Mouse (Mus musculus): ENCODE measurements around the gene Skap1. TPM values are rescaled to one million over a fixed set of nuclear protein-coding genes. Genes with fewer than 3 reads are reported as not detected.
"Not testable (repeated sequence)": the region's sequence is repeated elsewhere in the genome, so short reads cannot be mapped to it uniquely, and the experiment has no call there.

Gene Skap1
- polyA plus RNA-seq, 1 experiment from 2014 or later = 0.35 TPM

GRCm38 (mm10) chr11:96713210-96714005 lies 249.0 kb downstream of the Skap1 start:
- H3K4me1 ChIP-seq (ENCODE audit: insufficient read depth) = no peaks in the 10 kb centered on the region
- no peak overlapping the region for H3K4me3 ChIP-seq (ENCODE audit: low read depth, low read length)
- no peak for ATAC-seq
- H3K27me3 ChIP-seq (ENCODE audit: insufficient read depth, low read length) = 0 out of 2 replicates have a peak, but pooled peaks cover 2% of the 10 kb centered on the region
- TF ChIP-seq CTCF (IDR thresholded peaks at IDR 0.05; ENCODE audit: low read depth) = no peak
- no peak for TF ChIP-seq EP300 (IDR thresholded peaks at IDR 0.05; ENCODE audit: low read depth)
- H3K9ac ChIP-seq (replicated peaks) = no peak overlapping the region
- no peak overlapping the region for H3K4me2 ChIP-seq (ENCODE audit: low read depth, low read length)
- no peaks in the 10 kb centered on the region for H3K36me3 ChIP-seq (replicated peaks; ENCODE audit: insufficient read depth, low read length)
- no peaks in the 10 kb centered on the region for H3K9me3 ChIP-seq (ENCODE audit: low read length)
- 54% methylated on average over 18 of the region's 18 CpGs for WGBS (ENCODE audit: insufficient replicate concordance)
- no peak for DNase-seq
- no peak overlapping the region for H3K27ac ChIP-seq (ENCODE audit: low read depth)

GRCm38 (mm10) chr11:96714011-96714410 lies 249.6 kb downstream of the Skap1 start:
- DNase-seq = no peak
- Histone ChIP-seq H3K9me3 (ENCODE audit: low read length) (no peaks in the 10 kb centered on the region), H3K36me3 (replicated peaks; ENCODE audit: insufficient read depth, low read length) (no peaks in the 10 kb centered on the region), H3K27me3 (ENCODE audit: insufficient read depth, low read length) (0 out of 2 replicates have a peak, but pooled peaks cover 2% of the 10 kb centered on the region), H3K4me2 (ENCODE audit: low read depth, low read length) (no peak overlapping the region), H3K9ac (replicated peaks) (no peak overlapping the region), H3K27ac (ENCODE audit: low read depth) (no peak overlapping the region), H3K4me3 (ENCODE audit: low read depth, low read length) (no peak overlapping the region), H3K4me1 (ENCODE audit: insufficient read depth) (no peaks in the 10 kb centered on the region)
- TF ChIP-seq EP300 (IDR thresholded peaks at IDR 0.05; ENCODE audit: low read depth) (no peak), CTCF (IDR thresholded peaks at IDR 0.05; ENCODE audit: low read depth) (no peak)
- 69% methylated on average over 7 of the region's 7 CpGs for WGBS (ENCODE audit: insufficient replicate concordance)
- no peak for ATAC-seq

- not testable (repeated sequence) for DNase-seq; H3K4me1 ChIP-seq (ENCODE audit: insufficient read depth); H3K36me3 ChIP-seq (replicated peaks; ENCODE audit: insufficient read depth, low read length); H3K4me2 ChIP-seq (ENCODE audit: low read depth, low read length); H3K27ac ChIP-seq (ENCODE audit: low read depth); H3K27me3 ChIP-seq (ENCODE audit: insufficient read depth, low read length); H3K4me3 ChIP-seq (ENCODE audit: low read depth, low read length); H3K9me3 ChIP-seq (ENCODE audit: low read length); ATAC-seq; H3K9ac ChIP-seq (replicated peaks)
- 75% methylated on average over 3 of the region's 5 CpGs for WGBS (ENCODE audit: insufficient replicate concordance)
Observed at GRCm38 (mm10) chr11:96715168-96715567, 250.8 kb downstream of the Skap1 start.

- WGBS (ENCODE audit: insufficient replicate concordance) = 63% methylated on average over 7 of the region's 7 CpGs
- ATAC-seq = no peak
Observed at GRCm38 (mm10) chr11:96718609-96719008, 254.2 kb downstream of the Skap1 start.

GRCm38 (mm10) chr11:96725833-96726232 lies 261.4 kb downstream of the Skap1 start:
- 65% methylated on average over 1 of the region's 1 CpGs for WGBS (ENCODE audit: insufficient replicate concordance)
- no peak for DNase-seq
- H3K9me3 ChIP-seq (ENCODE audit: low read length) = no peaks in the 10 kb centered on the region
- H3K9ac ChIP-seq (replicated peaks) = no peak overlapping the region
- no peak for ATAC-seq
- H3K27me3 ChIP-seq (ENCODE audit: insufficient read depth, low read length) = 0 out of 2 replicates have a peak, but pooled peaks cover 2% of the 10 kb centered on the region
- no peak overlapping the region for H3K4me2 ChIP-seq (ENCODE audit: low read depth, low read length)
- no peak overlapping the region for H3K4me3 ChIP-seq (ENCODE audit: low read depth, low read length)
- TF ChIP-seq EP300 (IDR thresholded peaks at IDR 0.05; ENCODE audit: low read depth) = no peak
- TF ChIP-seq CTCF (IDR thresholded peaks at IDR 0.05; ENCODE audit: low read depth) = no peak
- no peak overlapping the region for H3K27ac ChIP-seq (ENCODE audit: low read depth)
- no peaks in the 10 kb centered on the region for H3K4me1 ChIP-seq (ENCODE audit: insufficient read depth)
- H3K36me3 ChIP-seq (replicated peaks; ENCODE audit: insufficient read depth, low read length) = no peaks in the 10 kb centered on the region

More at GRCm38 (mm10) chr11:96718609-96719008, 254.2 kb downstream of the Skap1 start:
- TF ChIP-seq CTCF (IDR thresholded peaks at IDR 0.05; ENCODE audit: low read depth) = no peak
- no peak for TF ChIP-seq EP300 (IDR thresholded peaks at IDR 0.05; ENCODE audit: low read depth)
- no peak overlapping the region for H3K4me2 ChIP-seq (ENCODE audit: low read depth, low read length)
- no peaks in the 10 kb centered on the region for H3K4me1 ChIP-seq (ENCODE audit: insufficient read depth)
- no peak overlapping the region for H3K9ac ChIP-seq (replicated peaks)
- no peak overlapping the region for H3K4me3 ChIP-seq (ENCODE audit: low read depth, low read length)
- H3K36me3 ChIP-seq (replicated peaks; ENCODE audit: insufficient read depth, low read length) = no peaks in the 10 kb centered on the region
- H3K27me3 ChIP-seq (ENCODE audit: insufficient read depth, low read length) = 0 out of 2 replicates have a peak, but pooled peaks cover 4% of the 10 kb centered on the region
- H3K9me3 ChIP-seq (ENCODE audit: low read length) = no peaks in the 10 kb centered on the region
- no peak for DNase-seq
- no peak overlapping the region for H3K27ac ChIP-seq (ENCODE audit: low read depth)

- WGBS (ENCODE audit: insufficient replicate concordance) = 64% methylated on average over 2 of the region's 2 CpGs
Observed at GRCm38 (mm10) chr11:96728577-96728976, 264.2 kb downstream of the Skap1 start.

More at GRCm38 (mm10) chr11:96728577-96728976, 264.2 kb downstream of the Skap1 start:
- Histone ChIP-seq H3K9ac (replicated peaks) (no peak overlapping the region), H3K27me3 (ENCODE audit: insufficient read depth, low read length) (no peaks in the 10 kb centered on the region), H3K4me2 (ENCODE audit: low read depth, low read length) (no peak overlapping the region), H3K9me3 (ENCODE audit: low read length) (no peaks in the 10 kb centered on the region), H3K4me3 (ENCODE audit: low read depth, low read length) (no peak overlapping the region), H3K4me1 (ENCODE audit: insufficient read depth) (no peaks in the 10 kb centered on the region), H3K36me3 (replicated peaks; ENCODE audit: insufficient read depth, low read length) (no peaks in the 10 kb centered on the region), H3K27ac (ENCODE audit: low read depth) (no peak overlapping the region)
- DNase-seq (no peak), ATAC-seq (no peak)
- no peak for TF ChIP-seq EP300 (IDR thresholded peaks at IDR 0.05; ENCODE audit: low read depth)
- no peak for TF ChIP-seq CTCF (IDR thresholded peaks at IDR 0.05; ENCODE audit: low read depth)

Measured in liver, postnatal 0 days (tissue).